Mouse (Mus musculus) limb, embryonic 14.5 days (tissue): Measurements from ENCODE around the gene Plcl2. TPM values are rescaled to one million over a fixed set of nuclear protein-coding genes. Genes with fewer than 3 reads are reported as not detected.
"Not testable (repeated sequence)": the region's sequence is repeated elsewhere in the genome, so short reads cannot be mapped to it uniquely, and the experiment has no call there.

Source experiments
- ATAC-seq: fragments of 200-750 bp; cut with Nextera tagmentation; 2 replicates; pipeline ENCODE4 v1.8.0; 2017; ENCODE audit warnings: low read depth, moderate number of reproducible peaks, moderate TSS enrichment; ENCODE audit not compliant: low FRiP score
- DNase-seq: peaks from one replicate; pipeline ENCODE4 v3.0.0-alpha.2; 2015; ENCODE audit warnings: low spot score
- H3K27ac ChIP-seq: fragments of 300-500 bp; sonication (generic); replicated peaks from 2 replicates; pipeline ENCODE4 v1.5.1; 2014; ENCODE audit warnings: low read depth, mild to moderate bottlenecking, low read length, moderate library complexity, mixed read lengths
- H3K27me3 ChIP-seq: fragments of 300-500 bp; sonication (generic); 2 replicates; pipeline ENCODE4 v1.6.1; 2014; ENCODE audit warnings: low read length, mixed read lengths; ENCODE audit not compliant: control insufficient read depth, insufficient read depth
- H3K36me3 ChIP-seq: fragments of 300-500 bp; sonication (generic); 2 replicates; pipeline ENCODE4 v1.6.1; 2014; ENCODE audit warnings: mild to moderate bottlenecking, low read length, moderate library complexity, mixed read lengths; ENCODE audit not compliant: control insufficient read depth, insufficient read depth
- H3K4me1 ChIP-seq: fragments of 300-500 bp; sonication (generic); 2 replicates; pipeline ENCODE4 v1.6.1; 2014; ENCODE audit warnings: antibody characterized with exemption, low read length, mixed read lengths; ENCODE audit not compliant: control insufficient read depth, insufficient read depth
- H3K4me2 ChIP-seq: fragments of 300-500 bp; sonication (generic); replicated peaks from 2 replicates; pipeline ENCODE4 v1.6.1; 2014; ENCODE audit warnings: low read depth, mild to moderate bottlenecking, low read length, moderate library complexity; ENCODE audit not compliant: severe bottlenecking
- H3K4me3 ChIP-seq: fragments of 300-500 bp; sonication (generic); replicated peaks from 2 replicates; pipeline ENCODE4 v1.5.1; 2014; ENCODE audit warnings: low read length
- H3K9ac ChIP-seq: fragments of 300-500 bp; sonication (generic); 2 replicates; pipeline ENCODE4 v1.6.1; 2014; ENCODE audit warnings: mild to moderate bottlenecking, low read depth, low read length, moderate library complexity; ENCODE audit not compliant: severe bottlenecking
- H3K9me3 ChIP-seq: fragments of 300-500 bp; sonication (generic); 2 replicates; pipeline ENCODE4 v1.6.1; 2016; ENCODE audit warnings: low read length; ENCODE audit not compliant: control insufficient read depth
- POLR2A ChIP-seq: fragments of 200-500 bp; IDR thresholded peaks from 2 replicates; pipeline ENCODE4 v1.8.0; 2012; ENCODE audit warnings: inconsistent platforms, mild to moderate bottlenecking, moderate library complexity, borderline replicate concordance; ENCODE audit not compliant: insufficient read depth, insufficient read length; ENCODE audit errors: extremely low read depth
- WGBS: fragments of 180-500 bp; shearing (Covaris S2); extraction: QIAGEN DNeasy Blood & Tissue Kit; methylation state at CpG from one replicate; pipeline ENCODE4 v1.1.7; 2014; 5-methylcytosine and 5-hydroxymethylcytosine counted together
- polyA plus RNA-seq, 2 experiments: library from polyadenylated mRNA; depleted of rRNA in 1 of 2; stranded (reverse) in 1 of 2; unstranded in 1 of 2; fragments of >200 nt; fragmentation: Nextera tagmentation in 1 of 2; extraction: Ambion mirVana in 1 of 2; gene quantifications; 2 replicates each; pipeline versions ENCODE4 v1.2.1 to v1.2.3; 2012 to 2014

Gene Plcl2
- polyA plus RNA-seq, 2 experiments: 4.9 to 6.7 TPM

DNA sequence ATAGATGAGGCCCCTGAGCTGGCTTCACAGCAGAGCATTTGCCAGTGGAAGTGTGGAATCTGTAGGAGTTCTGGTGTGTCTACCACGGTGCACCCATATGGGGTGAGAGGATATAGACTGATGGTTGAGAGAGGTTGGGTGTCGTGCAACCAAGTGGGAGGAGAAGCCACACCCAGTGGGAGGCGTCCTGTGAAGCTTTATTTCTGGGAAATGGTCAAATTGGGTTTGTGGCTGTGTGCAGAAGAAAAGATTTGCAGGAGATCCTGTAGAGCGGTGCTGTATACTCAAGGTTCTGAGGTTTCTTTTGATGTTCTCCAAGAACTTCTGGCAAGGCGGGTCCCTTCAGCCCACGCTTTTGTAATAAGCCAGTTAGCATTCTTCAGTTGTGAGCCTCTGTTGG, 15.8 kb downstream of the Plcl2 start:
- no peak overlapping the region for H3K4me3 ChIP-seq
- H3K36me3 ChIP-seq: no peaks in the 10 kb centered on the region
- ATAC-seq (no peak), DNase-seq (no peak)
- WGBS: 78% methylated on average over 6 of the region's 6 CpGs
- H3K27me3 ChIP-seq: no peaks in the 10 kb centered on the region
- no peak overlapping the region for H3K27ac ChIP-seq
- no peak for TF ChIP-seq POLR2A
- no peaks in the 10 kb centered on the region for H3K9me3 ChIP-seq
- H3K9ac ChIP-seq: no peak overlapping the region
- no peak overlapping the region for H3K4me2 ChIP-seq
- H3K4me1 ChIP-seq: 0 out of 2 replicates have a peak, but pooled peaks cover 2% of the 10 kb centered on the region

DNA sequence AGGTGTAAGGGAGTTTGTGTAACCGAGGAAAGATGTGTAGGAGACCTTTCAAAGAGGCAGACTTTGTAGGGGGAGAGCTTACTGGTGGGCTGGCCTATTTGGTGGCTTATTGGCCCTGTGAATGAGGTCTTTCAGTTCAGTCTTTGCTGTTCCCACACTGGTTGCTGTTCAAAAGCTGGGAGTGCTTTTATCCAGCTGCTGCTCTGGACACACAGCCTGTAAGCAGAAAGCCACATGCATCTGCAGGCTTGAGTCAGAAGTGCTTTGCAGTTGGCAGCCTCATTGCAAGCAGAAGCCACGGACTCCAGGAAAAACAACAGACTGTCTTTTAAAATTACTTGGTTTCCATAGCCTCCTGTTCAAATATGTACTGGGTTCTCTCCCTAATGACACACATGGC, 16.6 kb downstream of the Plcl2 start:
- Histone ChIP-seq H3K9ac (no peak overlapping the region), H3K9me3 (no peaks in the 10 kb centered on the region), H3K27ac (no peak overlapping the region), H3K4me1 (0 out of 2 replicates have a peak, but pooled peaks cover 2% of the 10 kb centered on the region), H3K27me3 (no peaks in the 10 kb centered on the region), H3K36me3 (no peaks in the 10 kb centered on the region), H3K4me3 (no peak overlapping the region), H3K4me2 (no peak overlapping the region)
- no peak for TF ChIP-seq POLR2A
- no peak for DNase-seq
- WGBS: 50% methylated on average over 2 of the region's 2 CpGs
- peak; percentile 50; the same call in 1 of the 2 replicates for ATAC-seq

DNA sequence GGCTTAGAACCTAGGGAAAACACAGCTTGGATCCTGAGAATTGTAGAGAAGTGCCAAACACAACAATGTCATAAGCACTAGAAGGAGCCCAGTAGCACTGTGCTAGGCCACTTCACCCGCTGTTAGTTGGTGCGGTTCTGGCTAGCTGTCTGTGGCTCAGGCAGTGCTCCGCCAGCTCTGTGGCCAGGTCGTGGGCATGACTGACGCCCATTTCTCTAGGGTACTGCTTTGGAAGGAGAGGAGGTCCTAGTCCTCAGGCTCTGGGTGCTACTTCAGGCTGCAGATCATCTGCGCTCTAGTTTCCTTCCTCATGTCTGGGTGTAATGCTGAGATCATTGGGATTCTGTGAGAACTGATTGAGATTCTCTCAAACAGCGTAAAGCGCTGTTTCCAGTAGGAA, 20.9 kb downstream of the Plcl2 start:
- DNase-seq: no peak
- H3K27ac ChIP-seq: no peak overlapping the region
- H3K36me3 ChIP-seq: no peaks in the 10 kb centered on the region
- no peak overlapping the region for H3K4me3 ChIP-seq
- no peak for ATAC-seq
- TF ChIP-seq POLR2A: no peak
- H3K9me3 ChIP-seq: no peaks in the 10 kb centered on the region
- H3K9ac ChIP-seq: no peak overlapping the region
- 87% methylated on average over 8 of the region's 8 CpGs for WGBS
- no peak overlapping the region for H3K4me2 ChIP-seq
- H3K4me1 ChIP-seq: 0 out of 2 replicates have a peak, but pooled peaks cover 2% of the 10 kb centered on the region
- no peaks in the 10 kb centered on the region for H3K27me3 ChIP-seq

DNA sequence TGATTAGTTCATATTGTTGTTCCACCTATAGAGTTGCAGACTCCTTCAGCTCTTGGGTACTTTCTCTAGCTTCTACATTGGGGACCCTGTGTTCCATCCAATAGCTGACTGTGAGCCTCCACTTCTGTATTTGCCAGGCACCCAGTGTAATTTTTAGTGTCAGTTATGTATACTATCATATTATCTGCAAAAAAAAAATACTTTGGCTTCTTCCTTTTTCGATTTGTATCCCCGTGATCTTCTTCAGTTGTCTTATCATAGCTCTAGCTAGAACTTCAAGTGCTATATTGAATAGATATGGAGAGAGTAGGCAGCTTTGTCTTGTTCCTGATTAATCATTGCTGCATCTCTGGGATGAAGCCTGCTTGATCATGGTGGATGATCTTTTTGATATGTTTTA, 25.7 kb downstream of the Plcl2 start:
- not testable (repeated sequence) for H3K27ac ChIP-seq, H3K4me2 ChIP-seq, H3K9me3 ChIP-seq, H3K27me3 ChIP-seq, H3K4me1 ChIP-seq, ATAC-seq, DNase-seq, H3K9ac ChIP-seq, H3K36me3 ChIP-seq, H3K4me3 ChIP-seq
- 87% methylated on average over 2 of the region's 2 CpGs for WGBS

DNA sequence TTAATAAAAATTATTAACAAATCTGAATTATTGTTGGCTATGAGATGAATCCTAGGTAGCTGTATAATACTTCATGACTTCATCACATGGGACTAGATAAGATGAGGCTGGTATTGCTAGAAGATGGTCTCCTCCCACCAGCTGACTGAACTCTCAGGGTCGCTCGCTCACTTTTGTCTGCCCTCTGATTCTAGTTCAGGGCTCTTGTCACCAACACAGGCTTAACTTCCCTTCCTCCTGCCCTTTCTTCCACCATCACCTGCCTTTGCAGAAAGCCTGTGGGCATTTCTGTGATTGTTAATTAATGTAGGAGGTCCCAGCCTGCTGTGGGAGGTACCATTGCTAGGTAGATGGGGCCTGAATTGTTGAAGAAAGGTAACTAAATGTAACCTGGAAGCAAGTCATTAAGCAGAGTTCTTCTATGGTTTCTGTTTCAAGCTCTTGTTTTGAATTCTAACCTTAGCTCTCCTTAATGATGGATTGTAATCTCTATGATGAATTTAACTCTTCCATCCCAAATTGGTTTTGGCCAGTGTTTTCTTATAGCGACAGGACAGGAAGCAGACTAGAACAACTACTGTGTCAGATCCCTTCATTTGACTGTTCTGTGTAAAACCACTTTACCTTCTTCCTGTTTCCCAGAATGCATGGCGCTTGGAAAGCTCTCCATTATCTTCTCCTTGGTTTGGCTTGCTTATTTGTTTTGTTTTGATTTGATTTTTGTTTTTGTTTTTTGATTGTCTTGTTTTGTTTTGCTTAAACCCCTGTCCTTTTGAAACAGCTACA, 27.4 kb downstream of the Plcl2 start:
- Histone ChIP-seq H3K4me3 (no peak overlapping the region), H3K9ac (no peak overlapping the region), H3K4me1 (no peaks in the 10 kb centered on the region), H3K9me3 (no peaks in the 10 kb centered on the region), H3K27ac (no peak overlapping the region), H3K36me3 (no peaks in the 10 kb centered on the region), H3K27me3 (no peaks in the 10 kb centered on the region), H3K4me2 (no peak overlapping the region)
- ATAC-seq (no peak), DNase-seq (no peak)
- no peak for TF ChIP-seq POLR2A
- 93% methylated on average over 4 of the region's 4 CpGs for WGBS
